Mouse (Mus musculus) forebrain, embryonic 14.5 days (tissue): Measurements from ENCODE around the gene Mafg. TPM values are rescaled to one million over a fixed set of nuclear protein-coding genes. Genes with fewer than 3 reads are reported as not detected.

Source experiments
- ATAC-seq: fragments of 200-750 bp; cut with Nextera tagmentation; 2 replicates; pipeline ENCODE4 v1.8.0; 2017; ENCODE audit warnings: mild to moderate bottlenecking, moderate library complexity
- DNase-seq: peaks from one replicate; pipeline ENCODE4 v3.0.0-alpha.2; 2015; ENCODE audit warnings: low spot score
- H3K27ac ChIP-seq: fragments of 300-500 bp; sonication (generic); 2 replicates; pipeline ENCODE4 v1.5.1; 2014; ENCODE audit warnings: low read depth, mild to moderate bottlenecking, control low read depth, low read length, moderate library complexity
- H3K27me3 ChIP-seq: fragments of 300-500 bp; sonication (generic); replicated peaks from 2 replicates; pipeline ENCODE4 v1.6.1; 2014; ENCODE audit warnings: low read length, control low read depth, mixed read lengths; ENCODE audit not compliant: control insufficient read depth, insufficient read depth
- H3K36me3 ChIP-seq: fragments of 300-500 bp; sonication (generic); 2 replicates; pipeline ENCODE4 v1.6.1; 2014; ENCODE audit warnings: low read length, control low read depth; ENCODE audit not compliant: control insufficient read depth, insufficient read depth
- H3K4me1 ChIP-seq: fragments of 300-500 bp; sonication (generic); 2 replicates; pipeline ENCODE4 v1.6.1; 2014; ENCODE audit warnings: antibody characterized with exemption, low read length, control low read depth; ENCODE audit not compliant: control insufficient read depth, insufficient read depth
- H3K4me2 ChIP-seq: fragments of 300-500 bp; sonication (generic); 2 replicates; pipeline ENCODE4 v1.6.1; 2014; ENCODE audit warnings: mild to moderate bottlenecking, control low read depth, low read length
- H3K4me3 ChIP-seq: fragments of 300-500 bp; sonication (generic); 2 replicates; pipeline ENCODE4 v1.5.1; 2014; ENCODE audit warnings: low read depth, low read length, control low read depth
- H3K9ac ChIP-seq: fragments of 300-500 bp; sonication (generic); 2 replicates; pipeline ENCODE4 v1.6.1; 2014; ENCODE audit warnings: mild to moderate bottlenecking, low read length, control low read depth, moderate library complexity
- H3K9me3 ChIP-seq: fragments of 300-500 bp; sonication (generic); replicated peaks from 2 replicates; pipeline ENCODE4 v1.6.1; 2016; ENCODE audit warnings: low read length, control low read depth, mixed read lengths; ENCODE audit not compliant: control insufficient read depth
- WGBS: fragments of 180-500 bp; shearing (Covaris S2); extraction: QIAGEN DNeasy Blood & Tissue Kit; methylation state at CpG from one replicate; pipeline ENCODE4 v1.1.7; 2014; 5-methylcytosine and 5-hydroxymethylcytosine counted together
- polyA plus RNA-seq: library from polyadenylated mRNA; unstranded; fragments of >200 nt; fragmentation: Nextera tagmentation; extraction: Ambion mirVana; gene quantifications from 2 replicates; pipeline ENCODE4 v1.2.1, GENCODE M21; 2014

The Mafg gene
- polyA plus RNA-seq, 1 experiment from 2014 or later = 20.0 TPM

DNA sequence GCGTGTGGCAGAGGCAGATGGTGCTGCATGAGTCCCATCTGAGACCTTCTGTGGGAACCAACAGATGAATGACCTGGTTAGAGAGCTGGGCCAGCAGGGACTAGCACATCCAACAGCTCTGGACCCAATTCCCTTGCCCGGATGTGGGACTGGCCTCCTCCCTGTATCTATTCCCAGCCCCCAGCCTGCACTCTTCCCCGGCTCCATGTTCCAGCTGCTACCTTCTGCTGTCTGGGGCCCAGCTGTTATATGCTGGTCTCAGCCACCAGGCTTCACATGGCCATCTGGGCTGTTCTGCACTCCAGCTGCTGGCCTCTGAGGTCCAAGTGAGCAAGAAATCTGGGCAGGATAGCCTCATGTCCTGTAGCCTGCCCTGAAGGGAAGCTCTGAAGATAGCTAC, 32.0 kb upstream of the Mafg start:
- H3K4me2 ChIP-seq = no peak overlapping the region
- 83% methylated on average over 3 of the region's 3 CpGs for WGBS
- no peaks in the 10 kb centered on the region for H3K4me1 ChIP-seq
- no peak for DNase-seq
- H3K27ac ChIP-seq = no peak overlapping the region
- ATAC-seq = no peak
- H3K27me3 ChIP-seq = peaks cover 33% of the 10 kb centered on the region
- no peak overlapping the region for H3K9ac ChIP-seq
- no peaks in the 10 kb centered on the region for H3K36me3 ChIP-seq
- no peak overlapping the region for H3K4me3 ChIP-seq
- no peaks in the 10 kb centered on the region for H3K9me3 ChIP-seq

DNA sequence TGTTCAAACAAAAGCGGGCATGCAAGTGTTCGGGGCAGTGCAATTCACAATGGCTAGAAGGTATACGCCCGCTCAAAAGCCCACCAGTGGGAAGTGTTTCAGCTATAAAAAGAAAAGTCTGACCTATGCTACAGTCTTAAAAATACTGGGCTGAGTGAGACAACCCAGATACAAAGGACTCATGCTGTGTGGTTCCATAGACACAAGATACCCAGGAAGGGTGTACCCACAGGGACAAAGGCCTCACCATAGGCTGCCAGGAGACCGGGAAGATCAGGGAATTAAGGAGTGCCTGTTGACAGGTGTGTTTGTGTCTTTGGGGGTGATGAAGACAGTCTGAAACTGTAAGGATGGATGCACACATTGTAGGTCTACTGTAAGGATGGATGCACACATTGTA, 30.3 kb upstream of the Mafg start:
- no peak overlapping the region for H3K4me3 ChIP-seq
- no peak overlapping the region; the same call in 1 of the 2 replicates for H3K9ac ChIP-seq
- H3K27ac ChIP-seq = no peak overlapping the region
- H3K36me3 ChIP-seq = no peaks in the 10 kb centered on the region
- DNase-seq (no peak), ATAC-seq (no peak)
- WGBS = 66% methylated on average over 5 of the region's 5 CpGs
- H3K27me3 ChIP-seq = peaks cover 50% of the 10 kb centered on the region
- H3K4me1 ChIP-seq = no peaks in the 10 kb centered on the region
- H3K9me3 ChIP-seq = no peaks in the 10 kb centered on the region
- no peak overlapping the region for H3K4me2 ChIP-seq

DNA sequence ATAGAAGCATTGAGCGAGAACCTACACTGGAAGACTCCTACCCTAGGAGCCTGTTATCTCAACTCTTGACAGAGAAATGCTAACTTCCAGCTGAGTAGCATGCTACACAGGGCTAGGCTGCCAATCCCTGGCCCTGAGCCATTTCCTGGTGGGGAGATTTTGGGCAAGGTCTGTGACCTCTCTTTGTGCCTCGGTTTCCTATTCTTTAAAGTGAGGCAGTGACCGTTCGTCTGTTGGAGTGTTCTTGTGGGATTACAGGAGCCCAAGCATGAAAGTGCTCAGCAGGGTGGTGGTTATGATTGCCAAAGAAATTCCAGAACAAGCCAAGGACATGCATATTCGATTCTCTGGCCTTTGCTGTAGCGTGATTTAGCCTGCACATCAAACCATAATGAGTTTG, 29.4 kb upstream of the Mafg start:
- Histone ChIP-seq H3K27ac (no peak overlapping the region), H3K4me3 (no peak overlapping the region), H3K36me3 (no peaks in the 10 kb centered on the region), H3K9ac (no peak overlapping the region), H3K4me1 (no peaks in the 10 kb centered on the region), H3K27me3 (peaks cover 59% of the 10 kb centered on the region), H3K9me3 (no peaks in the 10 kb centered on the region), H3K4me2 (no peak overlapping the region)
- DNase-seq (no peak), ATAC-seq (no peak)
- WGBS = 43% methylated on average over 6 of the region's 6 CpGs

DNA sequence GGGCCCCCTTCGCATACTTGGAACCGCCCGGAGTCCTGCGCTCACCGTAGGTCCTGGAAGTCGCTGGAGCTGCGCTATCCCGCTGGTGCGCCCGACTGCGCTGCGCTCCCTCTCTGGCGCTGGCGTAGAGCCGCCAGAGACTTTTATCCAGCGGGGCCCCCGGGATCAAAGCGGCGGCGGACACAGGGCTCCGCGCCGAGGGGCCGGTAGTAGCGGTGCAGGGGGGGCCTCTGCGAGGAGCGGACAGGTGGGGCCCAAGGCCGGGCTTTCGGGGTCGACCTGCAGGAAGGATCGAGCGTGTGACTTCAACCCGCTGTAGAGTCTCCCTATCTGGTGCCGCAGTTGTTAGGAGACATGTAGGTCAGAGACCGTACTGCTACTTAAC, 27.7 kb upstream of the Mafg start, which contains the start of gene Notum:
Gene Notum (minus strand): TSS at position 100 of the 385 bp plus-strand sequence.
- Histone ChIP-seq H3K36me3 (no peaks in the 10 kb centered on the region), H3K27me3 (peaks cover 71% of the 10 kb centered on the region), H3K4me2 (peak within 1 kb of the TSS; percentile 57), H3K4me1 (no peaks in the 10 kb centered on the region), H3K4me3 (peak within 1 kb of the TSS; percentile 34), H3K9me3 (no peaks in the 10 kb centered on the region), H3K9ac (peak within 1 kb of the TSS; percentile 32; the same call in 1 of the 2 replicates), H3K27ac (no peak within 1 kb of the TSS)
- no peak for DNase-seq
- peak; percentile 42; the same call in 1 of the 2 replicates for ATAC-seq
- WGBS = 1% methylated on average over 34 of the region's 35 CpGs

DNA sequence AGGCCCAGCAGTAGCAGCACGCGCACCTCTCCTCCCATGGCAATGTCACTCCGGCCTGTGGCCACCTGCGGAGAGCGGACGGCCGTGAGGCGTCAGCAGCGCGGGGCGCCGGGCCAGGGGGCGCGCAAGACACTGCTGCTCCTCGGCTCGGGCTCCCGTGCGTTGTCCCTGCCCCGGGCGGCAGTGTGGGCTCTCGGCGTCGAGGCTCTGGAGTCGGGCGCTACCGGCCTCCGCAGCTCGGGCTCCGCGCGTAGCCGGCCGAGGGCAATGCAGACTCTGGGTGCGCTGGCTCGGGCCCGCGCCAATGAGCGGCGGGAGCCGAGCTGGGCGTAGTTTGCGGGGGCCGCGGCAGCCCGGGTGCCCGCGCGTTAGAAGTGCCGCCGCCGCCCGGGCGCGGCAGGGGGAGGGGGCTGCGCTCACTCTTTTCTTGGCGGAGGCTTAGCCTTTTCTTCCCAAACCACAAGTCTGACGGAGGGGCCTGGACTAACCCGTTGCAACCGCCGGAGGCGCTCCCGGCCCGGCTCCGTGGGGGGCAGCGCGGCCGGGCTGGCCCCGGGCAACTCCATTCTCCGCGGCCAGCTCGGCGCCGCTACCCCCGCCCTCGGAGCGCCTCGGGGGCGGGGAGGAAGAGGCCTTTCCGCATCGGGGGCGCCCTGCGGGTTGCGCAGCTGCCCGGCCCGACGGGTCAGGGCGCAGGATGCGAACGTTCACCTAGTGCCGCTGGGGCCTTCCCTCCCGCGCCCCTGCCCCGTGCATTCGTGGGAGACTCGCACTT, 27.1 kb upstream of the Mafg start:
- Histone ChIP-seq H3K4me3 (peak overlapping the region; percentile 34), H3K4me2 (peak overlapping the region; percentile 57), H3K27me3 (peaks cover 71% of the 10 kb centered on the region), H3K9me3 (no peaks in the 10 kb centered on the region), H3K36me3 (no peaks in the 10 kb centered on the region), H3K4me1 (no peaks in the 10 kb centered on the region), H3K27ac (no peak overlapping the region), H3K9ac (peak overlapping the region; percentile 32; the same call in 1 of the 2 replicates)
- WGBS = under 1% methylated on average over 88 of the region's 95 CpGs
- peak; percentile 41 for DNase-seq
- peak; percentile 52; the same call in 1 of the 2 replicates for ATAC-seq

DNA sequence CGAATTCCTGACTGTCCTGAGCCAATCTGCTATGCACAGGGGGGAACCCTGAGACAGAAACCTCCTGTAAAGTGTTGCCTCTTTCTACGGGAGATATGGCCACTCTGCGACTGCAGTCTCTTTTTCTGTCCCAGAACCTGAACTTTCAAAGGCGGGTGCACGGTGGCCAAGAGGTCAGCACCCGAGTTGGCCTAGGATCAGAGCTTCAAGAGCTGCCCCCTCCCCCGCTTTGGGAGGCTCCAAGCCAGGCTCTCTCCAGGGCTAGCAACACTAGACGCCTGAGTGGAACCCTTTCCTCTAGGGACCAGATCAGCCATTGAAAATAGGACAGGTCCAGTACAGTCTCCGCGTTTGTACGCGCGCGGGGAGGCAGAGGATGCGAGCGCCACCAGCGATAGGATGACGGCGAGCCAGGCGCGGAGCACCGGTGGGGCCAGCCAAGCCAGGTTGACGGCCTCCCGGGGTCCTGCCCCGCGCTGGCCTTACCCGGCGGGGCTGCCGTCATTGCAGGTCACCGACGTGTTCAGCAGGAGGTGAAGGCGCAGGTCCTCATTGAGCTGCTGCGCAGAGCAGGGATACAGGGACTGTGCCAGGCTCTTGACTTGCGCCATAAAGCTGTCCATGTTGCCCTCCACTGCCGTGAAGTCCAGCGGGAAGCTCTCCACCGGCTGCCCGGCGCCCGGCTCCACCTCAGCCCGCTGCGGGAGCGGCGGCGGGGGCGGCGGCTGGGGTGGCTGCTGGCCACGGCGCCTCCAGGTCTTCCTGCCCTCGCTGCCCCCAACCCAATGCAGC, 26.3 kb upstream of the Mafg start:
- no peaks in the 10 kb centered on the region for H3K36me3 ChIP-seq
- 3% methylated on average over 40 of the region's 50 CpGs for WGBS
- ATAC-seq (no peak), DNase-seq (no peak)
- H3K9ac ChIP-seq = peak overlapping the region; percentile 32; the same call in 1 of the 2 replicates
- H3K27me3 ChIP-seq = peaks cover 71% of the 10 kb centered on the region
- H3K27ac ChIP-seq = no peak overlapping the region
- H3K4me1 ChIP-seq = no peaks in the 10 kb centered on the region
- H3K4me2 ChIP-seq = peak overlapping the region; percentile 57
- H3K4me3 ChIP-seq = peak overlapping the region; percentile 34
- no peaks in the 10 kb centered on the region for H3K9me3 ChIP-seq

DNA sequence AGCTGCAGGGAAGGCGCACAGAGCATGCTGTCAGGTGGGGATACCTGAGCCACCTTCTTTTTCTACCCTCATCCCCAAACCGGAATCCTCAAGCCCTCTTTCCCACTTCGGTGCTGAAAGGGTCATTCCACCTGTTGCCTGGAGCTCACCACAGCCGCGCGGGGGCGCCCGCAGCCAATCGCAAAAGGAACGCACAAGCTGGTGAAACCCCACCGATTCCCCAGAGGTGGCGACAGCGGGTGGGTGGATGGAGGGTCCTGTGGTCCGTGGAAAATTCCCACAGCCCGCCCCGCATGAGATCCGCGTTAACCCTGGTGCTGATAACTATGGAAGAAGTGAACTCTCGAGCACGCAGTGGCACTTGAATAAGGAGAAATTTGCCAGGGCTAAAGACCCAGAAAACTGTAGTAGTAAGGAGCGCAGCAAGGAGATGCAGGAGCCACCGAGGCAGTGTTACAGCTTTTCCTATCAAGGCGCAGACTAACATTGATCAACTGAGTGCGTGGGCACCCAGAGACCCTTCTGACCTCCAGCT, 25.5 kb upstream of the Mafg start:
- WGBS = 4% methylated on average over 24 of the region's 24 CpGs
- H3K4me3 ChIP-seq = no peak overlapping the region
- ATAC-seq = no peak

DNA sequence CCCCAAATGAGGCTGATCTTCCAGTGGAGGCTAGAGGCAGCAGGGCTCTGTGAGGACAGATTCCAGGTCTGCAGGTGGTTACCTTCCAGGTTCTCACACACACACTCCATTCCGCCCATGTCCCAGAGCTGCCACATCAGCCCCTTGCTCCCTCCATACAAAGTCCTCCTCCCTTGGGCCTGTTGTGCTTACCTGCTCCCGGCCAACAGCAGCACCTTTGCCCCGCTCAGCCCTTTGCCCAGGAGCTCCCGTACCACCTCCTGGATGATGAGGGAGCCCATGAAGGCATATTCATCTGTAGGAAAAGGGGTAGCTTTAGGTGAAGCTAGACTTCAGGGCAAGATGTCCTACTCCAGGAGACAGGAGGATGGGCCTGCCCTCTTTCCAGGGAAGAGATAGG, 23.9 kb upstream of the Mafg start:
- DNase-seq = no peak
- H3K9ac ChIP-seq = no peak overlapping the region
- H3K4me3 ChIP-seq = no peak overlapping the region
- no peaks in the 10 kb centered on the region for H3K36me3 ChIP-seq
- no peak overlapping the region for H3K4me2 ChIP-seq
- no peak for ATAC-seq
- peaks cover 58% of the 10 kb centered on the region for H3K27me3 ChIP-seq
- H3K4me1 ChIP-seq = no peaks in the 10 kb centered on the region
- H3K27ac ChIP-seq = no peak overlapping the region
- WGBS = 93% methylated on average over 4 of the region's 4 CpGs
- no peaks in the 10 kb centered on the region for H3K9me3 ChIP-seq

More for the DNA sequence above, 25.5 kb upstream of the Mafg start:
- H3K36me3 ChIP-seq = no peaks in the 10 kb centered on the region
- peak; percentile 69 for DNase-seq
- H3K9ac ChIP-seq = no peak overlapping the region
- no peaks in the 10 kb centered on the region for H3K4me1 ChIP-seq
- peaks cover 71% of the 10 kb centered on the region for H3K27me3 ChIP-seq
- H3K4me2 ChIP-seq = no peak overlapping the region
- no peaks in the 10 kb centered on the region for H3K9me3 ChIP-seq
- no peak overlapping the region for H3K27ac ChIP-seq
